Mouse (Mus musculus) erythroblast, embryonic 14.5 days (primary cell): ENCODE results near the gene Uhrf2.

ENCODE experiments used
- GATA1 ChIP-seq: IDR thresholded peaks from 2 replicates; pipeline ENCODE4 v1.6.1; 2012; ENCODE audit warnings: low read length, inconsistent platforms, mixed read lengths
- TAL1 ChIP-seq: IDR thresholded peaks from 3 replicates; pipeline ENCODE4 v1.6.1; 2012; ENCODE audit warnings: low read length, inconsistent platforms, mixed read lengths

DNA sequence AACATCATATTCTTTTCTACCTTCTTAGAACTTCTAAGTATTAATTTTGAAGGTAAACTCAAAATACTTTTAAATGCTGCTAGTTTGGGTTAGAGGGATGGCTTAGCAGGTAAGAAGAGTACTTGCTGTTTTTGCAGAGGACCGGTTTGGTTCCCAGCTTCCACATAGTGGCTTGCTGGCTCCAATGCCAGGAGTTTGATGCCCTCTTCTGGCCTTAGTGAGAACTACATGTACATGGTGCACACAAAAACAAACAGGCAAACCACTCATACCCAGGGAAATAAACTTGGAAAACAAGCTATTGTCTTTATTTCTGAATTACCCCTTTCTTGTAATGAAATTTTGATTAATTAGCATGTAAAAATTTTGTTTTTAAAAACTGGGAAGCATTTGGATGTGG, 15.5 kb downstream of the Uhrf2 start:
- no peak for TF ChIP-seq GATA1
- no peak for TF ChIP-seq TAL1
